Mouse (Mus musculus) thymus, adult 2 months (tissue): Measurements from ENCODE around the gene Mr1. TPM values are rescaled to one million over a fixed set of nuclear protein-coding genes. Genes with fewer than 3 reads are reported as not detected.

Experiments used
- DNase-seq: peaks from one replicate; pipeline ENCODE4 v3.0.0; 2021
- H3K27ac ChIP-seq: fragments of 200-500 bp; 2 replicates; pipeline ENCODE4 v1.5.1; 2012; ENCODE audit warnings: low read length, control low read depth; ENCODE audit not compliant: control insufficient read depth, insufficient read depth
- H3K27me3 ChIP-seq: fragments of 200-500 bp; 2 replicates; pipeline ENCODE4 v1.6.1; 2012; ENCODE audit warnings: mild to moderate bottlenecking, low read length, moderate library complexity, mixed read lengths; ENCODE audit not compliant: control insufficient read depth, insufficient read depth
- H3K36me3 ChIP-seq: fragments of 200-500 bp; 2 replicates; pipeline ENCODE4 v1.6.1; 2012; ENCODE audit warnings: mild to moderate bottlenecking, low read length, moderate library complexity; ENCODE audit not compliant: control insufficient read depth, insufficient read depth
- H3K4me1 ChIP-seq: fragments of 200-500 bp; replicated peaks from 2 replicates; pipeline ENCODE4 v1.6.1; 2012; ENCODE audit warnings: low read length; ENCODE audit not compliant: control insufficient read depth, insufficient read depth
- H3K4me3 ChIP-seq: fragments of 200-500 bp; 2 replicates; pipeline ENCODE4 v1.5.1; 2012; ENCODE audit warnings: mild to moderate bottlenecking, low read length, control low read depth, moderate library complexity; ENCODE audit not compliant: control insufficient read depth, insufficient read depth
- CTCF ChIP-seq: fragments of 200-500 bp; IDR thresholded peaks from 2 replicates; pipeline ENCODE4 v1.5.1; 2012; ENCODE audit warnings: mild to moderate bottlenecking, control low read depth, low read length, moderate library complexity, borderline replicate concordance; ENCODE audit not compliant: control insufficient read depth, poor library complexity, insufficient read depth; ENCODE audit errors: extremely low read depth
- POLR2A ChIP-seq: fragments of 200-500 bp; IDR thresholded peaks from 2 replicates; pipeline ENCODE4 v1.6.1; 2012; ENCODE audit warnings: mild to moderate bottlenecking, low read length, control low read depth, moderate library complexity; ENCODE audit not compliant: control insufficient read depth, poor library complexity, insufficient read depth; ENCODE audit errors: extremely low read depth
- WGBS: fragments of 180-500 bp; shearing (Covaris S2); methylation state at CpG from one replicate; pipeline ENCODE4 v1.1.7; 2018; 5-methylcytosine and 5-hydroxymethylcytosine counted together
- polyA plus RNA-seq: library from polyadenylated mRNA; depleted of rRNA; stranded (reverse); fragments of >200 nt; gene quantifications from 2 replicates; pipeline ENCODE4 v1.2.3, GENCODE M21; 2012; rRNA removed

Gene Mr1
- 33.5 and 37.9 TPM in 2 replicates for polyA plus RNA-seq

DNA sequence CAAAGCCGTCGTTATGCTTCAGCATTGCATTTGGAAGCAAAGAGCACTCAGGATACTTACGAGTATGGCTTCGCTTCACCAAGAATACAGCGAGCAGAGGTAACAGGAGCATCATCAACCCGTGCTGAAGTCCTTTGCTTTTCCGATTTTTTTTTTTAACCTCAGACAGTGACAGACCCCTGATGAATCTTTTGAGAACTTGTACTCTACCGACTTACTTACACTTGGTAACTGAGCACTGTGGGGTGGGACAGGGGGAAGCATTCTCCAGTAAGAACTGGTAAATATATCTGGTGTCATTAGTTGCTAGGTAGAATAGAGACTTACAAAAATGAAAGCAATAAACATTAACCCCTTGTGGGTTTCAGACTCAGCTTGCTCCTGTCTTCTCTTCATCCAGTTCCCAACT, at the start of gene Mr1:
TSS of gene Mr1 (minus strand) at position 243 of the 409 bp plus-strand sequence.
- WGBS: under 1% methylated on average over 8 of the region's 8 CpGs
- no peak for TF ChIP-seq POLR2A
- TF ChIP-seq CTCF: no peak
- Histone ChIP-seq H3K27ac (peak within 1 kb of the TSS; percentile 96), H3K4me1 (peaks cover 13% of the 10 kb centered on the region), H3K27me3 (no peaks in the 10 kb centered on the region), H3K4me3 (peak within 1 kb of the TSS; percentile 76), H3K36me3 (no peaks in the 10 kb centered on the region; the same call in 1 of the 2 replicates)
- peak; percentile 46 for DNase-seq

DNA sequence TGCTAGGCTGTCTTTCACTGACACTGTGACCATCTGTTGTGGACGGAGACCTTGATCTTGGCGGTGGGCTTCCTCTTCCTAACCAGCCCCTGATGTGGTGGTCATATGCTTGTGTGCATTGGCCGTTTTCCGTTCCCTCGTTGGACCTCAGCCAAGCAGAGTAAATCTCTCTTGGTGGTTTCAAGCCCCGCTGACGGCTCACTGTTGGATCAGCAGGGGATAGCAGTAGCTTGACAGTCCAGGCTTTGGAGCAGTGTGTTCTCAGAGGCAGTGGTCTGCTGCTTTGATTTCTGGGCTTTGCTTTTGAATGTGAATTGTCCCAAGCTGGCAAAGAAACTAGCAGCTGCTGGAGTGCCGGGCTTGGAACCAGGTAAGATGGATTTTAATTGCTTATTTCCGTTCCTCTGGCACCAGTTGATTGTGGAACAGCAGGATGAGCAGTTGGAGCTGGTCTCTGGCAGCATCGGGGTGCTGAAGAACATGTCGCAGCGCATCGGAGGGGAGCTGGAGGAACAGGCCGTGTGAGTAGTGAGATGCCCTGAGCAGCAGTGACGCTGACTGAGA, 46.3 kb upstream of the Mr1 start:
- DNase-seq: no peak
- Histone ChIP-seq H3K27ac (peak overlapping the region; percentile 8; the same call in 1 of the 2 replicates), H3K36me3 (peaks cover 69% of the 10 kb centered on the region), H3K27me3 (no peaks in the 10 kb centered on the region), H3K4me3 (no peak overlapping the region), H3K4me1 (no peaks in the 10 kb centered on the region)
- whole genome bisulfite sequencing: 73% methylated on average over 15 of the region's 15 CpGs
- no peak for TF ChIP-seq CTCF
- TF ChIP-seq POLR2A: no peak

DNA sequence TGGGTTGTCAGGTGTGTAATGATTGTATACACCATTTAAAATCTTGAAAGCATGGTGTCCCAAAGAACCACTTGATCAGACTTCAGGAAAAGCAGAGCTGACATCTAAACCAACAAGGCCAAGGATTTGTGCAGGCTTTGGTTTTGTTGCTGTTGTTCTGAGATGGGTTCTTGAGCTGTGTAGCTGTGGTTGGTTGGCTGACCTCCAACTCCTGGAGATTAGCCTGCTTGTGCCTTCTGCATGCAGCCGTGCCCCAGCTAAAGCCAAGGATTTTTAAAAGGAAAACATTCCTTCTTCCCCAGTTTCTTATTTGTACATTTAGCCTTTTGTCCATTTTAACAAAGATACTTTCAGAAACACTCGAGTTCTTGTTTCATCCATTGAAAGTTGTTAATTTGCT, 45.1 kb upstream of the Mr1 start:
- H3K36me3 ChIP-seq: peaks cover 77% of the 10 kb centered on the region
- TF ChIP-seq CTCF (no peak), POLR2A (no peak)
- whole genome bisulfite sequencing: 93% methylated on average over 2 of the region's 2 CpGs
- no peaks in the 10 kb centered on the region for H3K4me1 ChIP-seq
- no peaks in the 10 kb centered on the region for H3K27me3 ChIP-seq
- H3K4me3 ChIP-seq: no peak overlapping the region
- DNase-seq: no peak
- H3K27ac ChIP-seq: no peak overlapping the region

DNA sequence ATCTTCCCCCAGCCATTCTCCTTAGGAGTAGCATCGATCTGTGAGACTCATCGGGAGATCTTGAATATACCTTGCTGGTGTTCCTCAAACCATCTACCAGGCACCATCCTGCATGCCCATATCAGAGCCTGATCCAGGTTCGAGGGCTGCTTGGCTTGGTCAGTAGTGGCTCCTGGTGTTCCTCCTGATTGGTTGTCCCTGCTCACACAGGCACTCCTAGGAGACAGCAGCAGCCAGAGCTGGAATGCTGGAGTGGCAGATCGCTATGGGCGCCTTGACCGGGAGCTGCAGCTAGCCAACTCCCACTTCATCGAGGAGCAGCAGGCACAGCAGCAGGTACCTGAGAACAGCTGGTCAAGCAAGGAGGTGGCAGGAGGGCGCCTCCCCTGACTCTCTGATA, 44.6 kb upstream of the Mr1 start:
- no peak overlapping the region for H3K27ac ChIP-seq
- H3K36me3 ChIP-seq: peaks cover 81% of the 10 kb centered on the region
- no peaks in the 10 kb centered on the region for H3K27me3 ChIP-seq
- TF ChIP-seq POLR2A (no peak), CTCF (no peak)
- no peaks in the 10 kb centered on the region for H3K4me1 ChIP-seq
- 98% methylated on average over 8 of the region's 8 CpGs for WGBS
- H3K4me3 ChIP-seq: no peak overlapping the region
- no peak for DNase-seq

- WGBS: 98% methylated on average over 4 of the region's 4 CpGs
- H3K27me3 ChIP-seq: no peaks in the 10 kb centered on the region
- H3K4me3 ChIP-seq: no peak overlapping the region
- H3K36me3 ChIP-seq: peaks cover 70% of the 10 kb centered on the region
- H3K4me1 ChIP-seq: no peaks in the 10 kb centered on the region
- DNase-seq: no peak
- TF ChIP-seq CTCF (no peak), POLR2A (no peak)
- H3K27ac ChIP-seq: no peak overlapping the region
These were observed 42.0 kb upstream of the Mr1 start for GRCm38 (mm10) chr1:155188656-155189055.

GRCm38 (mm10) chr1:155184191-155184590, 37.6 kb upstream of the Mr1 start:
- H3K27ac ChIP-seq: no peak overlapping the region
- no peaks in the 10 kb centered on the region for H3K27me3 ChIP-seq
- peaks cover 60% of the 10 kb centered on the region for H3K36me3 ChIP-seq
- no peaks in the 10 kb centered on the region for H3K4me1 ChIP-seq
- no peak for DNase-seq
- WGBS: 97% methylated on average over 3 of the region's 3 CpGs
- no peak overlapping the region for H3K4me3 ChIP-seq
- no peak for TF ChIP-seq POLR2A
- TF ChIP-seq CTCF: no peak
